Mouse (Mus musculus) midbrain, embryonic 12.5 days (tissue): Measurements from ENCODE around the gene Trpm3. TPM values are rescaled to one million over a fixed set of nuclear protein-coding genes. Genes with fewer than 3 reads are reported as not detected.

Experiments
- ATAC-seq: fragments of 200-750 bp; cut with Nextera tagmentation; 2 replicates; pipeline ENCODE4 v1.8.0; 2017; ENCODE audit warnings: low read depth, moderate TSS enrichment, moderate library complexity; ENCODE audit not compliant: low FRiP score
- H3K27ac ChIP-seq: fragments of 300-500 bp; sonication (generic); replicated peaks from 2 replicates; pipeline ENCODE4 v1.5.1; 2016; ENCODE audit warnings: mild to moderate bottlenecking
- H3K27me3 ChIP-seq: fragments of 300-500 bp; sonication (generic); 2 replicates; pipeline ENCODE4 v1.6.1; 2016; ENCODE audit warnings: mild to moderate bottlenecking
- H3K36me3 ChIP-seq: fragments of 300-500 bp; sonication (generic); 2 replicates; pipeline ENCODE4 v1.6.1; 2016
- H3K4me1 ChIP-seq: fragments of 300-500 bp; sonication (generic); 2 replicates; pipeline ENCODE4 v1.6.1; 2016
- H3K4me2 ChIP-seq: fragments of 300-500 bp; sonication (generic); replicated peaks from 2 replicates; pipeline ENCODE4 v1.6.1; 2016; ENCODE audit warnings: mild to moderate bottlenecking, moderate library complexity
- H3K4me3 ChIP-seq: fragments of 300-500 bp; sonication (generic); 2 replicates; pipeline ENCODE4 v1.5.1; 2016; ENCODE audit warnings: mild to moderate bottlenecking
- H3K9ac ChIP-seq: fragments of 300-500 bp; sonication (generic); replicated peaks from 2 replicates; pipeline ENCODE4 v1.6.1; 2016; ENCODE audit warnings: mild to moderate bottlenecking, moderate library complexity
- H3K9me3 ChIP-seq: fragments of 300-500 bp; sonication (generic); 2 replicates; pipeline ENCODE4 v1.6.1; 2016; ENCODE audit warnings: mild to moderate bottlenecking
- WGBS: fragments of 180-500 bp; shearing (Covaris S2); methylation state at CpG from one replicate; pipeline ENCODE4 v1.1.7; 2016; 5-methylcytosine and 5-hydroxymethylcytosine counted together
- polyA plus RNA-seq: library from polyadenylated mRNA; unstranded; fragments of >200 nt; fragmentation: Nextera tagmentation; extraction: Ambion mirVana; gene quantifications from 2 replicates; pipeline ENCODE4 v1.2.1, GENCODE M21; 2016

Trpm3 gene
- polyA plus RNA-seq, 1 experiment from 2014 or later: 4.2 TPM

DNA sequence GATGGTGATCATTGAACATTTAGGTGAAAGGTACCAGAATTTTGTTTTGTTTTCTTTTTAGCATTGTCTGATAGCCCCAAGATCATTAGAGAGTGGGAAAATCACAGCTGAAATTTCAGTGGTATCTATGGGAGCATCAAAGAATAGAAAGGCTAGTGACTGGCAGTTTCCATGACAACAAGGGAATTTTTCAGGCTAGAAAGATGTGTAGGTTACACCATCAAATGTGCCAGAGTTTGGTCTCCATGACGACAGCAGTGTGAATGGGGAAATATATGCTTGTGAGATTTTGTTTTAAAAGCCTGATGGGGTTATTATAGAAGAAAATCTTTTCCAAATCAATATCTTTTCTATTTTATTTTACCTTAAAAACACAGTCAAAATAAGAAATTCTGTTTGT lies 50.9 kb downstream of the Trpm3 start:
- 0 out of 2 replicates have a peak, but pooled peaks cover 3% of the 10 kb centered on the region for H3K4me1 ChIP-seq
- H3K9me3 ChIP-seq: peaks cover 4% of the 10 kb centered on the region; the same call in 1 of the 2 replicates
- no peak overlapping the region for H3K4me2 ChIP-seq
- no peak overlapping the region for H3K4me3 ChIP-seq
- no peak overlapping the region for H3K27ac ChIP-seq
- 0 out of 2 replicates have a peak, but pooled peaks have one; percentile 52 for ATAC-seq
- no peaks in the 10 kb centered on the region for H3K27me3 ChIP-seq
- no peak overlapping the region for H3K9ac ChIP-seq
- WGBS: 51% methylated on average over 1 of the region's 1 CpGs
- no peaks in the 10 kb centered on the region for H3K36me3 ChIP-seq

DNA sequence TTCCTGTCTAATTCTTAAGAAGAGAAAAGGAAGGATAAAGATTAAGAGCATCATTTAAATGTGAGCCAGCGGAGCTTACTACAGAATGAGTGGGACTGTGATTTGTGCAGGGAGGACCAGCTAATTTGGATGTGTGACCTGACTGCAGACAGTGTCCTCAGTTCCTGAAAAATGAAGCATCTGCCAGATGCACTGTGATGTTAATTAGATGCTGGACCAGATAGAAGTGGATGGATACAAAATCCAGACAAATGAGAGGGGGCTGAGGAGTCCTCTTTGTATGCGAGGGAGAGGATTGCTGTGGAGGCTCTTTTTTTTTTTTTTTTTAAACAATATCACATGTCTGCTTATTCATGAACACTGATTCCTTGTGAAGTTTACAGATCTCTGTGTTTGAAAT lies 83.7 kb downstream of the Trpm3 start:
- Histone ChIP-seq H3K27ac (0 out of 2 replicates have a peak overlapping the region, but pooled peaks have one; percentile 35), H3K36me3 (no peaks in the 10 kb centered on the region), H3K9ac (no peak overlapping the region), H3K9me3 (no peaks in the 10 kb centered on the region), H3K4me3 (no peak overlapping the region), H3K27me3 (no peaks in the 10 kb centered on the region), H3K4me1 (0 out of 2 replicates have a peak, but pooled peaks cover 2% of the 10 kb centered on the region), H3K4me2 (no peak overlapping the region)
- peak; percentile 52 for ATAC-seq
- WGBS: 41% methylated on average over 2 of the region's 2 CpGs

DNA sequence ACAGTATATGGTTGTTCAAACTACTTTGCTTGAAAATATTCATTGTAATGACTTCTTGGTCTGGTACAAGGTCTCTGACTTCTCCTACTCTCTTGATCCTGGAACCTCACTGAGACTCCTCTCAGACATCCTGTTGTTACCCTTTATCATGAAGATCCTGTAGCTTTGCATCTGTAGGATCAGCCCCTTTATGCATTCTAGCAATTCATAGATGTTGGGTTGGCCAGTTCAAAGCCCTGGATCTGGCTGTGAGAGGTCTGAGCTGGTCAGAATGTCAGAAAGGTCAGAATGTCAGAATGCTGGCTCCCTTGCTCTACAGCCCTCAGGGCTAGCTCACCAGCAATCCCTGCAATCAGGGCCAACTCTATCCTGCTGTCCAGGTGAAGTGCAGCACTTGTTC lies 95.3 kb downstream of the Trpm3 start:
- Histone ChIP-seq H3K36me3 (no peaks in the 10 kb centered on the region), H3K9ac (no peak overlapping the region), H3K4me3 (no peak overlapping the region), H3K27ac (no peak overlapping the region), H3K27me3 (no peaks in the 10 kb centered on the region), H3K4me2 (no peak overlapping the region), H3K4me1 (no peaks in the 10 kb centered on the region), H3K9me3 (no peaks in the 10 kb centered on the region)
- no peak for ATAC-seq

DNA sequence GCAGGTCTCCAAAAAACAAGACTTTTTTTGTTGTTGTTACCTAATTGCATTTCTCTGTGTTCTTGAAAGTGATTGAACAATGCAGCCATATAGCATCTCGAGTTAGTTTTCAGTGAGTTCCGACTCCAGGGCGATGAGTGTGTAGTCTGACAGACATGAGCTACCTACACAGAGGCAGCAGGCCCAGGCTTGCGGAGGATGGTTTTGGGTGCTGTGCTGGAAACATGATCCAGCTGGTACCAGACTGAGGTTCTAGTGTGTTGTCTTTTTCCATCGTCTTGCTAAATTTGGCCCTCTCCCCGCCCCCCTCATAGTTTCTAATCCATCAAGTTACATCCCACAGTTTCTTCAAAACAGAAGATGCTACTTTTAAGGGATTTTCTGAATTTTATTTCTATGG lies 110.2 kb downstream of the Trpm3 start:
- Histone ChIP-seq H3K36me3 (no peaks in the 10 kb centered on the region), H3K4me3 (no peak overlapping the region), H3K9me3 (no peaks in the 10 kb centered on the region), H3K4me1 (no peaks in the 10 kb centered on the region), H3K9ac (no peak overlapping the region), H3K27ac (no peak overlapping the region), H3K4me2 (no peak overlapping the region), H3K27me3 (no peaks in the 10 kb centered on the region)
- 88% methylated on average over 6 of the region's 6 CpGs for WGBS
- no peak for ATAC-seq

DNA sequence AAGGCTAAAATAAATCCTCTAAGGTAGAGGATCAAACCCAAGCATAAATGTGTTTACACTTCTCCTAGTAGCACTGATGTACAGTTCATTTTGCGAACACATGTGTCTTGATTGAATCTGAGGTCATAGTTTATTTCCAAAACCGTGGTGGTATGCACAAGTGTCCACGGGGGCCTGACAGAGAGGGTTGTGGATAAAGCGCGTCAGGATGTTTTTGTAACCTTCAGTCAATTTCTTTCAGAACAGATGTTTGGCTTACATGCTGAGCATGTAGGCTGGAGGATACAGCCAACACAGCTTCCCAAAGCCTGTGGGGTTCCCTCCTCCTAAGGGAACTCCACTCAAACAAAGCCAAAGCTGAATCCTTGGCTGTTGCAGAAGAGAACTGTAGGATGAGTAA lies 134.1 kb downstream of the Trpm3 start:
- Histone ChIP-seq H3K9me3 (no peaks in the 10 kb centered on the region), H3K27me3 (no peaks in the 10 kb centered on the region), H3K4me1 (no peaks in the 10 kb centered on the region), H3K4me3 (no peak overlapping the region), H3K36me3 (no peaks in the 10 kb centered on the region), H3K4me2 (no peak overlapping the region), H3K9ac (no peak overlapping the region), H3K27ac (no peak overlapping the region)
- no peak for ATAC-seq
- 71% methylated on average over 5 of the region's 5 CpGs for WGBS

DNA sequence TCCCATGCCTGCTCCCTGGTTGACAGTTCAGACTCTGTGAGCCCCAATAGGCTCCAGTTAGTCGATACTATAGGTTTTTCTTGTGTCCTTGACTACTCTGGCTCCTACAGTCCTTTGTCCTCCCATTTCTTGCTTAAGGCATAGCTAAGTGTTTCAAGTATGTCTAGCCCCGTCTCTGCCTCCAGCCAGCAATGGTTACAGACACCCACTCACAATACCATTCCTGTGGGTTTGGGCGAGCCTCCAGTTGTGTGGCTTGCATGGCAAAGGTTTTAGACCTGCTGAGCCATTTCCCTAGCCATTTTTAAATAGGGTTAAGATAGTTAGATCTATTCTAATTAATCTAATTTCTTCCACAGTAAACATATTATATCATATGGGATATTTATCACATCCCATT lies 145.8 kb downstream of the Trpm3 start:
- 78% methylated on average over 3 of the region's 3 CpGs for WGBS

DNA sequence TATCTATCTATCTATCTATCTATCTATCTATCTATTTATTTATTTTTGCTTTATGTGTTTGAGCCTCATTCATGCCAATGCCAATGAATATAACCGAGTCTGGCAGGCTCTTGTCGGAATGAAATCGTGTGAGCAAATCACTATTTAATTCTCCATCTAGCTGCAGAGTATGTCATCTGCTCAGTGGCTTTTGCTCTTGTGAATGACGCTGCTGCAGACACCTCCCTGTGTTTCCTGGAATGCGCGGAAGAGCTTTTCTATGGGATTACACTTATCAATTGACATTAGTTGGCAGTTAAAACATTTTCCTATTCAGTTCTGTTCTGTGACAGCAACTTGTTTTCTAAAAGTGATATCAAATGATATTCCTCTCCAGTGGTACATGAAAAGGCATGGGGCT lies 153.8 kb downstream of the Trpm3 start:
- Histone ChIP-seq H3K9ac (no peak overlapping the region), H3K4me3 (no peak overlapping the region), H3K9me3 (no peaks in the 10 kb centered on the region), H3K4me1 (no peaks in the 10 kb centered on the region), H3K27me3 (no peaks in the 10 kb centered on the region), H3K27ac (no peak overlapping the region), H3K4me2 (no peak overlapping the region), H3K36me3 (no peaks in the 10 kb centered on the region)
- 80% methylated on average over 6 of the region's 6 CpGs for WGBS
- ATAC-seq: no peak

More for the DNA sequence above, 145.8 kb downstream of the Trpm3 start:
- Histone ChIP-seq H3K36me3 (no peaks in the 10 kb centered on the region), H3K27me3 (no peaks in the 10 kb centered on the region), H3K9ac (no peak overlapping the region), H3K4me2 (no peak overlapping the region), H3K27ac (no peak overlapping the region), H3K4me3 (no peak overlapping the region), H3K9me3 (no peaks in the 10 kb centered on the region), H3K4me1 (no peaks in the 10 kb centered on the region)
- ATAC-seq: no peak

DNA sequence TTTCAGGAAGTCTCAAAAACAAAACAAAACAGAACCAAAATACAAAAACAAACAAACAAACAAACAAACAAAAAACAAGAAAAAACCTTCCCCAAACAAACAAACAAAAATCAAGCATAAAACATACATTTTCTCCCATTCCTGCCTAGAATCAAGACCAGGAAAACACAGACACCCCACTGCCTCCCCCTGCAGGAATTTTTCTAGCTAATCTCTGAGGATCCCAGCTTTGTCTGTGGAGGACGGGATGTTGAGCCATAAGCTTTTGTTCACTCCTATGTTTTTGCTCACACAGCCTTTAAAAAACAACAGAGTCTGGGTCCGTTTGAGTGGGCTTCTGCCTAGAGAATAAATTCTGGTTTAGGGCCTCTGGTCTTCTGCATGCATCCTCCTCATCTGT lies 162.1 kb downstream of the Trpm3 start:
- Histone ChIP-seq H3K9me3 (no peaks in the 10 kb centered on the region), H3K4me2 (no peak overlapping the region), H3K4me1 (peaks cover 18% of the 10 kb centered on the region), H3K27ac (no peak overlapping the region), H3K4me3 (no peak overlapping the region), H3K27me3 (peaks cover 8% of the 10 kb centered on the region; the same call in 1 of the 2 replicates), H3K36me3 (no peaks in the 10 kb centered on the region), H3K9ac (no peak overlapping the region)
- no peak for ATAC-seq
- 24% methylated on average over 2 of the region's 2 CpGs for WGBS

DNA sequence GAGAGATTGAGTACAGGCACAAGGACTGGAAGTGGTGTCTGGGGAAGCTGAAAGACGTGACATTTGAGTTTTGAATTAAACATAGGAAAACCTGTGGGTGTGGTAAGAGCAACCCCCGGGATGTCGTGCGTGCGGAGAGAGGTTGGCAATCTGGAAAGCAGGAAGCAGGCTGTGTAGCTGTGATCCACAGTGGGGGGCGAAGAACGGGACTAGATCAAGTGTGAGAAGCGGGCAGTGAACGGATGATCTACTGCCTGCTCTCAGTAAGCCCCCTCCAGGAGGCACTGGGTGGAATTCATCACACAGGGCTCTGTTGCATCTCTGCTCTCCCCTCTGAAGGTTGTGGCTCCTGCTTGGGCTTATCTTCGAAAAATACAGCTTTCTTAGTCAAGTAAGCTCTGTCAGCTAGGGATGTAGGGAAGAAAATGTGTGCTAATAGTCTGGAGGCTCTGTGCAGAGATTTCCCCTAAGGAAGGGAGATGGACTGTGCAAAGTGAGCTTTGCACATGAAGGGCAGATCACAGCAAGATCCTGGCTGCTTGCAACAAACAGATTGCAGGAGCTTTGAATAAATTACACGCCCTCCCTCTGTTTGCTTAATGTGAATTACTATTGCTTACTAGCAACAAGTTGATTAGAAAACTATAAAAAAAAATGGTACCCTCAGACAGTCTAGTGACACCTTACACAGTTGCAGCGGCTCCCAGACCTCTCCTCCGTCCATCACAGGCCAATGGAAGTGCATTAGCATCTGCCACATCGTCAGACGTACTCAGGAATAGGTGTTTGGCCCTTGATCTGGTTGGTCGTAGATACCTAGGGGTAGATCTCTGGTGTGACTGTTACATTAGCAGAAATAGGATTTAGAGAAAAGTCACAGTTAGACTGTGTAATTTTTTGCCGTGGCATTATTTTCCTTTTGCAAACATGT lies 164.4 kb downstream of the Trpm3 start:
- peaks cover 18% of the 10 kb centered on the region for H3K4me1 ChIP-seq
- no peak overlapping the region; the same call in 1 of the 2 replicates for H3K4me3 ChIP-seq
- no peak overlapping the region for H3K9ac ChIP-seq
- WGBS: 23% methylated on average over 17 of the region's 17 CpGs
- no peaks in the 10 kb centered on the region for H3K9me3 ChIP-seq
- H3K27me3 ChIP-seq: peaks cover 8% of the 10 kb centered on the region; the same call in 1 of the 2 replicates
- peak; percentile 55 for ATAC-seq
- H3K36me3 ChIP-seq: no peaks in the 10 kb centered on the region
- peak overlapping the region; percentile 51 for H3K4me2 ChIP-seq
- H3K27ac ChIP-seq: no peak overlapping the region

DNA sequence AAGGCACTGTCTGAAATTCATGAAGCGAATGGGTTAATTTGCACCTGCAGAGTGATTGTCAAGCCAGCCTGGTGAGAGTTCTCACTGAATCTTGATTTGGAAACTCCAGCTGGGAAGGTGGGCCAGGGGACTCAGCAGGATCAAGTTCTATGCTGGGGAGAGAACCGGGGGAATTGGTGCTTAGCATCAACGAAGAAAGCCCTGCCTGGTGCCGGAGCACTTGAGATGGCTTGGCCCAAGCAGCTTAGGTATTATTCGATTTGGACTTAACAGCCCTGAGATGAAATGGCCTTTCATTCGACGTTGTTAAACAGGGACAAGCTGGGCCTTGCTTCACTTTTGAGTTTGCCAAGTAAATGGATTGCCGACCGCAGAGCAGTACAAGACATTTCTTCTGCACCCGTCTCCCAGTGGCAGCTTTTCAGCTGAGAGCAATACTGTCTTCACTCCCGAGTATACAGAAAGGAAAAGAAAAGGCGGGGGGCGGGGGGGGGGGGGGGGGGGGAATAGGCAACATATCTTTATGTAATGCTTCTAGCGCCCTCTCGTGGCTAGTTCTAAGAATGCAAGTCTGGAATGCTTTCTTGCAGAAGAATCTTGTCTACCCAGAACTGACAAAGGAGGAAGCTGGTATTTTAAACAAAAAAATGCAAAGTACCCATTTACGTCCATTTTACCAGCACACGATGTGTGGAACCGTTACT lies 165.3 kb downstream of the Trpm3 start:
- H3K4me1 ChIP-seq: peaks cover 18% of the 10 kb centered on the region
- H3K27me3 ChIP-seq: peaks cover 8% of the 10 kb centered on the region; the same call in 1 of the 2 replicates
- no peaks in the 10 kb centered on the region for H3K9me3 ChIP-seq
- peak; percentile 74 for ATAC-seq
- H3K4me3 ChIP-seq: peak overlapping the region; percentile 14
- WGBS: 3% methylated on average over 15 of the region's 18 CpGs
- peak overlapping the region; percentile 51 for H3K4me2 ChIP-seq
- H3K27ac ChIP-seq: no peak overlapping the region
- no peaks in the 10 kb centered on the region for H3K36me3 ChIP-seq
- H3K9ac ChIP-seq: no peak overlapping the region

DNA sequence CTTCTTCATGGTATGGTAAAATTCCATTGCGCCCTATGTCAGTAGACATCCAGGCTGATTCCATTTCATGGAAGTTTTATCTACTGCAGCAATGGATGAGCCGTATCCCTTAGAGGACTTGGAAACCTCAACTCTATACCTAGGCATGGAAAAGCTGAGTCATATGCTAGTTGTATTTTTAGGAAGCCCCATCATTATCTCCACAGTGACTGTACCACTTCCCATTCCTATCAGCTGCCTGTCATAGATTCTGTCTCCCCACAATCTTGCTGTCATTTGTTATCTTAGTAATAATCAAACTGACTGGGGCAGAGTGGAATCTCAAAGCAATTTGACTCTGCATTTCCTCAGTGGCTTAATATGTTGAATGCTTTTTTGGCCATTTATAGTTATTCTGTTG lies 169.2 kb downstream of the Trpm3 start:
- no peak overlapping the region for H3K4me3 ChIP-seq
- H3K27ac ChIP-seq: no peak overlapping the region
- H3K4me2 ChIP-seq: no peak overlapping the region
- ATAC-seq: no peak
- H3K27me3 ChIP-seq: no peaks in the 10 kb centered on the region
- no peaks in the 10 kb centered on the region for H3K36me3 ChIP-seq
- H3K9me3 ChIP-seq: no peaks in the 10 kb centered on the region
- peaks cover 10% of the 10 kb centered on the region for H3K4me1 ChIP-seq
- H3K9ac ChIP-seq: no peak overlapping the region
- 95% methylated on average over 2 of the region's 2 CpGs for WGBS

DNA sequence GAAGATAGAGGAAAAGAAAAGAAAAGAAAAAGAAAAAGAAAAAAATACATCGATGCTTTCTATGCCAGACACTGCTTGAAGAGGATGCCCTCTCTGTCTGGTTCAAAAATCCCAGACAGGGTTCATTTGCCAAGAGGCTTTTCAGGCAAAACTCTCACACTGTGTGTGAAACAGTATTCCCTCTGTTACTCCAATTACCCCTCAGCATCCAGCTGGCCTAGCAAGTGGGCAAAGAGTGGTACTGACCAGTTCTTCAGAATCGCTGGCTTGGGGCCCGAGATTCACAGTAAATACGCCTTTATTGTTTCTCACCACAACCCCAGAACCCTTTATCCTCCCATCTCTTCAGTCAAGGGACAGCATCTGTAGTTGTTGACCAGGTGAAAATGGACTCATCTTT lies 178.5 kb downstream of the Trpm3 start:
- no peak for ATAC-seq
- no peaks in the 10 kb centered on the region for H3K9me3 ChIP-seq
- no peak overlapping the region for H3K4me2 ChIP-seq
- no peaks in the 10 kb centered on the region for H3K4me1 ChIP-seq
- H3K4me3 ChIP-seq: no peak overlapping the region
- H3K36me3 ChIP-seq: no peaks in the 10 kb centered on the region
- no peaks in the 10 kb centered on the region for H3K27me3 ChIP-seq
- 90% methylated on average over 4 of the region's 4 CpGs for WGBS
- no peak overlapping the region for H3K9ac ChIP-seq
- no peak overlapping the region for H3K27ac ChIP-seq
